Mouse (Mus musculus) urinary bladder, adult 18-20 months (tissue): ENCODE results near the gene Fam89b.
"Not testable (repeated sequence)": the region's sequence is repeated elsewhere in the genome, so short reads cannot be mapped to it uniquely, and the experiment has no call there.

Experiments used
- DNase-seq, 2 experiments: peaks; one replicate each; pipeline ENCODE4 v3.0.0; 2022; ENCODE audit warnings: low spot score in 2 of 2, mixed read lengths in 2 of 2

The Fam89b gene

GRCm38 (mm10) chr19:5713255-5713654 is 16.2 kb downstream of the Fam89b start:
- no peak for DNase-seq

- no peak for DNase-seq
Measured at GRCm38 (mm10) chr19:5711907-5712460, 17.5 kb downstream of the Fam89b start.

DNA sequence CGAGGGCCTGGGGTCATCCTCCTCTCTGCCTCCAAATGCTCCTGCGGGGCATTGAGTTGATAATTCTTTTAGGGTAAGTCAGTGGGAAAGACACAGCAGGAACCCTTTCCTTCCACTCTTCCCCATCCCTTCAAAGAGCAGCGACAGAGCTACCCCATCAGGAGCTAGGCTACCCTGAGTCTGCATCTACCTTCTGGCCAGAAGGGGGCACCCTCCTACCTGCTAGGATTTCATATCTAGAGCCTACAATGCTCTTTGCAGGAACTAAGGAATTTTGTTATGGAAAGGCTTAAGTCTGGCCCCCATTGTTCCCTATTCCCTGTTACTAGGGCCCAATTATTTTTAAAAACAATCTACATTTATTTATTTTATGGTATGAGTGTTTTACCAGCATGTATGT is 18.2 kb downstream of the Fam89b start:
- no peak for DNase-seq

- no peak for DNase-seq
Measured at GRCm38 (mm10) chr19:5710581-5710980, 18.9 kb downstream of the Fam89b start.

DNA sequence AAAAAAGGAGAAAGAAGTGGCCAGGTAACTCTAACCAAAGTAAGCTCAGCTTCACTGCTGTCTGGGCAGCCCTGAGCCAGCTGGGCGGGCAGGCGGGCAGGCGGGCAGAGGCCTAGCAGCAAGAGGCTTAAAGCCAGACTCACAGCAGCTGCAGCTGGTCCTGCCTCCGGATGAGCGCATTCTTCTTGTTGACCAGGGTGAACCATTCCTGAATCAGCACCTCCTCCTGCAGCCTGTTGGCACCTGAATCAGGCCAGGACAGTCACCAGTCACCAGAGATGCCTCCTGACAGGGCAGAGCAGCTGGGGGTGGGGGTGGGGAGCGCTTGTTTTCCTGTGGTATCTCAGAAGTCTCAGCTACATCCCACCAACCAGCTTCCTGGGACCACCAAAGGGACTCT is 19.4 kb downstream of the Fam89b start:
- no peak for DNase-seq

DNA sequence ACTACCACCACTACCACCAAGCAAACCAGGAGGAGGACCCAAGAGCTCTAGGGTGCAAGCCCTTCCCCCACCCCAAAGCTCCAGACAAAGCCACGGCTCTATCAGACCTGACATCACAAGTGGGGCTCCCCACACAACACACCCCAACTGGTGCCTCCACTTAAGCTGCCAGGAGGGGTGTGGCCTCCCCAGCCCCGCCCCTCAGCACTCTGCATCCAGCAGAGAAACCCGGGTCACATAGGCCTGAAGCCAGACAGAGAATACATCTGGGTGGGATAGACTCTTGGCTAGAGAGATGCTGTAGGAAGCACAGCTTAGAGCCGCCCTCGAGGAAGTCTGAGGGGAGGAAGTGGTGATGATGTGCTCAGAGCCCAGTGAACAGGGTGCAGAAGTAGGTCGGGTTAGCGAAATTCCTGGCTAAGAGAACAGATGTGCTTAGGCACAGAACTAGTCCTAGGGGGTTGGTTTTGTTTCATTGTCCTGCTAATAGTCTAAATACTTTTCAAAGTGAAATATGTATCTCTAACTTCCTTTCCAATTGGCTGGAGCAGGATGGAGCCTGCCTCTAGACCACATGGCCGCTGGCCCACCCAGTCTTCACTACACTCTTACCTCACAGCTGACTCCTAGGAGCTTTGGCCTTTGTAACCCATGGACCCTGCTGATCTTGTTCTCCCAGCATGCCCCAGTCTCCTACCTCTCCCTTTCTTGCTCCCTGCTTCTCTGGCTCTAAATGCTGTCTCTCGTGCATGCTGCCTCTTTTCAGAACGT is 24.5 kb downstream of the Fam89b start:
- DNase-seq, result no peak

DNA sequence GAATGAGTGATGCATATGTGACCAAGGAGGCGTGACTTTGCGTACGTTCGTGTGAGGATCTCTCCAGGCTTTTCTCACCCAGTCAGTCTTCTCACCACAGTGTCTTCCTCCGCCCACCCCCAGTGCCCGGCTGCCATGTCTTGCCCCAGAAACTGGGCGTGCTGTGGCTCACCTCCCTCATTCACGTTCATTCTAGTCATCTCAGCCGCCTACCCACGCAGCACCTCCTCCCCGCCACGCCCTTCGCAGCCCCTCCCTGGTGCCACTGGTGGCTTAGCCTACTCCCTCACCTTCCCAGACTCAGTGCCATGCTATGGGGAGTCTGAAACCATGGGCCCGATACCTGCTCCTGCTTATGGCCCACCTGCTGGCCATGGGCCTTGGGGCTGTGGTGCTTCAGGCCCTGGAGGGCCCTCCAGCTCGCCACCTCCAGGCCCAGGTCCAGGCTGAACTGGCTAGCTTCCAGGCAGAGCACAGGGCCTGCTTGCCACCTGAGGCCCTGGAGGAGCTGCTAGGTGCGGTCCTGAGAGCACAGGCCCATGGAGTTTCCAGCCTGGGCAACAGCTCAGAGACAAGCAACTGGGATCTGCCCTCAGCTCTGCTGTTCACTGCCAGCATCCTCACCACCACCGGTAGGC is 25.2 kb downstream of the Fam89b start, which contains the start of gene Kcnk7:
TSS of gene Kcnk7 (plus strand) at position 205 of the 638 bp plus-strand sequence.
- DNase-seq, result no peak

DNA sequence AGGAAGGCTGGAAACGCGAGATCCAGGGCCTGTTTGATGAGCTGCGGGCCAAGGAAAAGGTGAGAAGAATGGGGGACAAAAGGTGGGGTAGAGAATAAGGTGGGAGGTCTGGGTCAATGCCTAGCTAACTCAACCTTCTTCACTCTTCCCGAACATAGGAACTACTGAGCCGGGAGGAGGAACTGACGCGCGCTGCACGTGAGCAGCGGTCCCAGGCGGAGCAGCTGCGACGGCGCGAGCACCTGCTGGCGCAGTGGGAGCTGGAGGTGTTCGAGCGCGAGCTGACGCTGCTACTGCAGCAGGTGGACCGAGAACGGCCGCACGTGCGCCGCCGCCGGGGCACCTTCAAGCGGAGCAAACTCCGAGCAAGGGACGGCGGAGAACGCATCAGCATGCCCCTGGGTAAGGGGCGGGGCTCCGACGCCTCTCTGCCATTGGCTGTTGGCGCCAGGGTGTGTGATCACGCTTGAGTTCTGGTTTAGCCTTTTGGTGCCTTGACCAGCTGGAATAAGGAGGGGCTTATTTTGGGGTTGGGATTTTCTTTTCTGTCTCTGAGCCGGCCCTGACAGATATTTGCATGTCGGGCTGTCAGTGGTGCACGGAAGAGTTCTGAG is 33.5 kb downstream of the Fam89b start:
- no peak for DNase-seq

DNA sequence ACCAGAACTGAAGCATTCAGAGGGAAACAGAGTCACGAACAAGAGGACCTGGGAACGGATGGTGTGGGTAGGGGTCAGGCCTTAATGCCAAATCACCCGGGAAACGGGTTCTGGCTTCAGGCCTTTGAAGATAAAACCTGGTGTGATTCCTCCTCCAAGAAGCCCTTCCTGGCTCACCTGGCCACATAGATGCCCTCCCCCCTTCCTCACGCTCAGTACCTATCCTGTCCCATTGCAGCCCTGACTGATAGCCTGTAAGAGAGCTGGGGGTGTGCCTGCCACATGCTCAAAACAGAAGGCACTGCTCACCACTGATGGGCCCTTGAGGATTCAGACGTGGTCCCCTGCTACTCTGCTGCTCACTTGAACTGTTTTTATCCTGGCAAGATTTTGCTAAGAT is 35.7 kb downstream of the Fam89b start:
- DNase-seq, result no peak

- no peak for DNase-seq
Measured at GRCm38 (mm10) chr19:5692913-5693396, 36.5 kb downstream of the Fam89b start.

DNA sequence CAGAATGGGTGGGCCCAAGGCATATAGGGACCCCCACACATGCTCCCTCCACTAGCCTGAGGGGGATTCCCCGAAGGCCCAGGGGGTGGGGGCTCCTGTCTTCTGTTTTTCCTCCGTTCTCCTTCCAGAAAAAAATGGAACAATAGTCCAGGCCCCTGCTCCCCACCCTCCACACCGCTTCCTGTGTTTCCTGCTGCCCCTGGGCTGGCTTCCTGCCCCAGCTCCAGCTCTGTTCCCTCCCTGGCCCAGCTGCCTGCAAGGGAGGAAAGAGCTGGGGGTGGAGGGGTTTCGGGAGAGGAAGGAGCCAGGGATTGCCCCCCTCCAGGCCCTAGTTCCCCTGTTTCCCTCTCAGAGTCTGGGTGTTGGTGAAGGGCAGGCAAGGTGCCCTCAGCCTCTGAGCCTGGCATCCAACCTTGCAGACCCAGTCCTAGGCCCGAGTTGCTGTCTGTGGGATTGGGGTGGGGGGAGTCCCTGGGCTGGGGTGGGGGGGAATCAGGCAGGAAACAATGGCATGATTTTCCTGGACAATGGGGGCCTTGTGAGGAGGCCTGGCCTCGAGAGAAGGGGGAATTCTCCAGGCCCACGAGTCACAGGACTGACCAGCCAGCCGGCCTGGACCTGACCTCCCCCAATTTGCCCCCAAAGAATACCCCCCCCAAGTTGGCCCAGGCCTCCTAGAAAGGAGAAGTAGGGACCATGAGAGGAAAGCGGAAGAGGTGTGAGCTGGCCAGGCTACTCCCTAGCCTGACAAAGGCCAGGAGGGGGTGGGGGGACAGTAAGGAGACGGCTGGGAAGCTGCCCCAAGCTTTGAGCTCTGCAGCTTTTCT is 37.2 kb downstream of the Fam89b start:
- no peak for DNase-seq

DNA sequence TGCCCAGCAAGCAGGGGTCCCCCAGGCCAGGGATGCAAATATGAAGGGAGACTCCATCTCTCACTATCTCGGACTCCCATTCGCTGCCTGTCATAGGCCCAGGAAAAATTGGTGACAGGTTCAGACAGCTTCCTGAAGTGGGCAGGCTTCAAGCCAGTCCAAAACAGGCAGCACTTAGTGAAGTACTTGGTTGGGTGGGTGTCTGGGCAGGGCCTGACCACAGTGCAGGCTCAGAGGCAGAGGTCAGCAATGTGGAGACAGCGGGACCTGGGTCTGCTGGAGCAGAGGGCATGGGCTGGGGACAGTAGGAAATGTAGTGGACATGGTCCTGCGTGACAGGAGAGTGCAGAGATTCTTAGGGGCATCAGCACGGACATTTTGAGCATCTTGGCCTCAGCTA is 37.9 kb downstream of the Fam89b start:
- no peak for DNase-seq

GRCm38 (mm10) chr19:5690343-5690735 is 39.1 kb downstream of the Fam89b start:
- DNase-seq, result no peak

GRCm38 (mm10) chr19:5689565-5690342 is 39.7 kb downstream of the Fam89b start:
- DNase-seq, result peak; percentile 83 to 89

DNA sequence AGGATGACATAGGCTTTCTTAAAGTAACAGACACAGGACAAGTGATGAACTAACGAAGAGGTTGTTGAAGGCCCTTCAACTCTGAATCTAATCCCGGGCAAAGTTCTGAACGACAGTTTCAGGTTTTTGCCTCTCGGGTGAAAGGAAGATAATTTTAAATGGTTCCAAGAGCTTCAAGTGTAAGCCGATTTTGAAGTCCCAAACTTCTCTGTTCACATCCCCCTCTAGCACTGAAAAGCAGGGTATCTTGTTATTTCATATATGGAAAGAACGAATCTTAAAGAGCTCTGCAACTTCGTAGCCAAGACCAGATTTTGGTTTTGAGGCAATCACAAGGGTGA is 40.4 kb downstream of the Fam89b start:
- DNase-seq, result no peak

- peak; percentile 87 to 97 for DNase-seq
Measured at GRCm38 (mm10) chr19:5688200-5689087, 41.0 kb downstream of the Fam89b start, which contains the start of the genes Map3k11 and Pcnx3. Gene Map3k11 (plus strand): TSS chr19:5688742. Gene Pcnx3 (minus strand): TSS chr19:5688908.

DNA sequence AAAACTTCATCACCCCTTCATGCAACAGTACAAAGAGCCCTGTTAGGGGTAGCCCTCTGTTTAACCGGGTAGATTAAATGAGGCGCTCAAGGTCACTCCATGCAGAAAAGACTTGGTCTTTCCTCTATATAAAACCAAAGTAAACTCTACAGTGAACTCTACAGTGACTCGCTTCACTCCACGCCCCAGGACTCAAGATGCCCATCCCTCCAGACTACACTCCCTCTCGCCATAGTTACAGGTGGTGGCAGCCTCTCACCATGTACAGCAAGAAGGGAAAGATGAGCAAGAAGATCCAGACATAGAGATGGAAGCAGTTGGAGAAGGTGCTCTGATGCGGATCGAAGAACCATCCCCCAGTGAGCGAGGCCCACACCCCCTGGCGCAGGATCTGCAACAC is 41.7 kb downstream of the Fam89b start:
- no peak for DNase-seq

DNA sequence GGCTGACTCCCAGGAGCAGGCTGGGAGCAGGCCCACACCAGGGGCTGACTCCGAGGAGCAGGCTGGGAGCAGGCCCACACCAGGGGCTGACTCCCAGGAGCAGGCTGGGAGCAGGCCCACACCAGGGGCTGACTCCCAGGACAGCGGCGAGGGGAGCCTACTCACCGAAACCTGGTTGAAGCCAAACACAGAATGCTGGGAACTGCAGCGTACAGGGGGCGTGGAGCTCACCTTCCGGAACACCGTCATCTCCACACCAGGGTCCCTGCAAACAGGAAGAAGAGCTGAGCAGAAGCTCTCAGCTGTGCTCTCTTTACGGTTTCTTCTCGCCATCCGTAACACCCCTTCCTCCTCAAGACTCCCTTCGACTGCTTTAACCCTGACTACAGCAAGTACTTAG is 42.5 kb downstream of the Fam89b start:
- not testable (repeated sequence) for DNase-seq

- DNase-seq, result no peak
Measured at GRCm38 (mm10) chr19:5686437-5686836, 43.0 kb downstream of the Fam89b start.

- no peak for DNase-seq
Measured at GRCm38 (mm10) chr19:5685861-5686260, 43.6 kb downstream of the Fam89b start.
